Comparison of ENCODE assay signal across 14 mouse cellular contexts in genomic region chr14:25979242-25979941, GRCm38 (mm10). TPM values are rescaled to one million over a fixed set of nuclear protein-coding genes. Genes with fewer than 3 reads are reported as not detected.
DNase-seq lines count a peak whose midpoint lies in the region; ATAC-seq and TF ChIP-seq lines count a peak whose summit lies in the region.
"Not testable (repeated sequence)": the region's sequence is repeated elsewhere in the genome, so short reads cannot be mapped to it uniquely, and the experiment has no call there.
"Had no signal": no experiment of that assay in that cellular context is flagged by ENCODE, and none has a peak within 500 bp of the region (broad histone marks: within the 10 kb centered on the region; RNA-seq: fewer than 3 reads in every experiment).

No protein-coding gene starts in this region.

- WGBS in embryonic facial prominence, embryonic 10.5 days = under 1% methylated on average over 10 of the region's 13 CpGs
- WGBS in forebrain, embryonic 15.5 days = 0% methylated on average over 8 of the region's 13 CpGs
- WGBS in heart, postnatal 0 days = 0% methylated on average over 6 of the region's 13 CpGs
- WGBS in intestine, embryonic 15.5 days = under 1% methylated on average over 7 of the region's 13 CpGs
- under 1% methylated on average over 8 of the region's 13 CpGs for WGBS in limb, embryonic 13.5 days
- 0% methylated on average over 6 of the region's 13 CpGs for WGBS in midbrain, embryonic 13.5 days
- WGBS in olfactory bulb, adult 2 months = 4% methylated on average over 8 of the region's 13 CpGs

- DNase-seq in embryonic facial prominence, embryonic 10.5 days (ENCODE audit: low spot score); heart, postnatal 0 days (ENCODE audit: low spot score): not testable (repeated sequence)

- not testable (repeated sequence) for TF ChIP-seq CTCF in heart, postnatal 0 days (IDR thresholded peaks at IDR 0.05; ENCODE audit: low read depth); olfactory bulb, adult 2 months (IDR thresholded peaks at IDR 0.05; ENCODE audit: insufficient read depth, low read depth, low read length)

- H3K4me3 ChIP-seq in embryonic facial prominence, embryonic 10.5 days = peak overlapping the region; percentile 43; the same call in 1 of the 2 replicates
- peak overlapping the region; percentile 31 for H3K4me3 ChIP-seq in forebrain, embryonic 15.5 days
- peak overlapping the region; percentile 24; the same call in 1 of the 2 replicates for H3K4me3 ChIP-seq in heart, postnatal 0 days (ENCODE audit: low read depth, low read length)
- H3K4me3 ChIP-seq in intestine, embryonic 15.5 days (replicated peaks) = not testable (repeated sequence)
- peak overlapping the region; percentile 31 for H3K4me3 ChIP-seq in limb, embryonic 13.5 days
- H3K4me3 ChIP-seq in midbrain, embryonic 13.5 days (replicated peaks) = peak overlapping the region; percentile 26
- peak overlapping the region; percentile 33 for H3K4me3 ChIP-seq in olfactory bulb, adult 2 months (ENCODE audit: insufficient read depth, low read depth, low read length)

- TF ChIP-seq POLR2A in olfactory bulb, adult 2 months (IDR thresholded peaks at IDR 0.05; ENCODE audit: insufficient read depth, low read depth, low read length) = not testable (repeated sequence)

- not testable (repeated sequence) for H3K36me3 ChIP-seq in embryonic facial prominence, embryonic 10.5 days (replicated peaks); forebrain, embryonic 15.5 days; heart, postnatal 0 days (replicated peaks; ENCODE audit: control insufficient read depth, insufficient read depth, low read length); intestine, embryonic 15.5 days; limb, embryonic 13.5 days; midbrain, embryonic 13.5 days

- not testable (repeated sequence) for TF ChIP-seq EP300 in heart, postnatal 0 days (IDR thresholded peaks at IDR 0.05; ENCODE audit: low read depth)

- H3K27me3 ChIP-seq in embryonic facial prominence, embryonic 10.5 days (replicated peaks; ENCODE audit: low read depth, poor library complexity, severe bottlenecking); forebrain, embryonic 15.5 days; heart, postnatal 0 days (ENCODE audit: control insufficient read depth, insufficient read depth, low read length); intestine, embryonic 15.5 days (replicated peaks); limb, embryonic 13.5 days; midbrain, embryonic 13.5 days: not testable (repeated sequence)

- H3K4me1 ChIP-seq in embryonic facial prominence, embryonic 10.5 days; forebrain, embryonic 15.5 days; heart, postnatal 0 days (ENCODE audit: control insufficient read depth, insufficient read depth); intestine, embryonic 15.5 days (replicated peaks); limb, embryonic 13.5 days; midbrain, embryonic 13.5 days (replicated peaks); olfactory bulb, adult 2 months (ENCODE audit: control insufficient read depth, insufficient read depth, low read length): not testable (repeated sequence)

- peak overlapping the region; percentile 35 for H3K4me2 ChIP-seq in forebrain, embryonic 15.5 days (replicated peaks)
- H3K4me2 ChIP-seq in heart, postnatal 0 days (ENCODE audit: low read depth, low read length) = peak overlapping the region; percentile 45
- peak overlapping the region; percentile 51 for H3K4me2 ChIP-seq in intestine, embryonic 15.5 days (replicated peaks)
- peak overlapping the region; percentile 52 for H3K4me2 ChIP-seq in limb, embryonic 13.5 days (replicated peaks)
- peak overlapping the region; percentile 45 for H3K4me2 ChIP-seq in midbrain, embryonic 13.5 days (replicated peaks)

- ATAC-seq in forebrain, embryonic 15.5 days (replicated peaks) = peak; percentile 59; the same call in 1 of the 2 replicates
- 0 out of 2 replicates have a peak, but pooled peaks have one; percentile 20 for ATAC-seq in heart, postnatal 0 days (ENCODE audit: insufficient read depth, low read depth)
- not testable (repeated sequence) for ATAC-seq in intestine, embryonic 15.5 days
- ATAC-seq in limb, embryonic 13.5 days (ENCODE audit: low FRiP score, low read depth) = peak; percentile 51
- peak; percentile 90 for ATAC-seq in midbrain, embryonic 13.5 days

- H3K9ac ChIP-seq in forebrain, embryonic 15.5 days (replicated peaks) = peak overlapping the region; percentile 42
- H3K9ac ChIP-seq in heart, postnatal 0 days (replicated peaks; ENCODE audit: low read depth, low read length); intestine, embryonic 15.5 days; limb, embryonic 13.5 days: not testable (repeated sequence)
- 0 out of 2 replicates have a peak overlapping the region, but pooled peaks have one; percentile 44 for H3K9ac ChIP-seq in midbrain, embryonic 13.5 days (replicated peaks)

- H3K27ac ChIP-seq in embryonic facial prominence, embryonic 10.5 days (replicated peaks) = peak overlapping the region; percentile 84
- peak overlapping the region; percentile 88 for H3K27ac ChIP-seq in forebrain, embryonic 15.5 days (replicated peaks)
- peak overlapping the region; percentile 70 for H3K27ac ChIP-seq in heart, postnatal 0 days (ENCODE audit: low read depth)
- peak overlapping the region; percentile 60; the same call in 1 of the 2 replicates for H3K27ac ChIP-seq in intestine, embryonic 15.5 days
- H3K27ac ChIP-seq in limb, embryonic 13.5 days = peak overlapping the region; percentile 88
- H3K27ac ChIP-seq in midbrain, embryonic 13.5 days = peak overlapping the region; percentile 94
- not testable (repeated sequence) for H3K27ac ChIP-seq in olfactory bulb, adult 2 months (ENCODE audit: insufficient read depth, low read depth, low read length)

- not testable (repeated sequence) for H3K9me3 ChIP-seq in embryonic facial prominence, embryonic 10.5 days; forebrain, embryonic 15.5 days; heart, postnatal 0 days (replicated peaks; ENCODE audit: control insufficient read depth, low read length); intestine, embryonic 15.5 days; limb, embryonic 13.5 days; midbrain, embryonic 13.5 days

RNA-seq across cellular contexts. Expression of gene Duxbl1, which starts 1.0 kb away (rescaled TPM):
- polyA plus RNA-seq in embryonic facial prominence, embryonic 10.5 days (2016; fragmentation: Nextera tagmentation; extraction: Ambion mirVana) = 1.9 and 3.3 TPM in 2 replicates
- polyA plus RNA-seq in forebrain, embryonic 15.5 days (2015; fragmentation: Nextera tagmentation; extraction: Ambion mirVana) = 2.1 and 3.4 TPM in 2 replicates
- total RNA-seq in heart, postnatal 0 days (2014; rRNA removed; ENCODE audit: low replicate concordance) = 0.46 and 2.4 TPM in 2 replicates
- polyA plus RNA-seq in heart, postnatal 0 days (2015; fragmentation: Nextera tagmentation; extraction: Ambion mirVana) = 0.23 and 0.26 TPM in 2 replicates
- polyA plus RNA-seq in intestine, embryonic 15.5 days (2015; fragmentation: Nextera tagmentation; extraction: Ambion mirVana) = 0.84 and 1.4 TPM in 2 replicates
- polyA plus RNA-seq in limb, embryonic 13.5 days (2015; fragmentation: Nextera tagmentation; extraction: Ambion mirVana) = 2.3 and 2.8 TPM in 2 replicates
- 6.3 and 7.7 TPM in 2 replicates for polyA plus RNA-seq in midbrain, embryonic 13.5 days (2015; fragmentation: Nextera tagmentation; extraction: Ambion mirVana)
- not detected in 2 replicates for polyA plus RNA-seq in olfactory bulb, adult 2 months (2012; ENCODE audit: insufficient read depth, insufficient read length, low replicate concordance, missing spikeins)
- total RNA-seq: CH12.LX; gastrocnemius, adult 18-20 months; heart, adult 2 months had no signal
- polyA plus RNA-seq: erythroblast, embryonic 14.5 days; heart, adult 2 months; liver, embryonic 13.5 days had no signal

RNA-seq across cellular contexts. Expression of gene Cphx1, which starts 41.3 kb away (rescaled TPM):
- 0.09 TPM in 1 of 2 replicates, not detected in the other for polyA plus RNA-seq in embryonic facial prominence, embryonic 10.5 days (2016; fragmentation: Nextera tagmentation; extraction: Ambion mirVana)
- not detected in 2 replicates for polyA plus RNA-seq in forebrain, embryonic 15.5 days (2015; fragmentation: Nextera tagmentation; extraction: Ambion mirVana)
- total RNA-seq in heart, postnatal 0 days (2014; rRNA removed; ENCODE audit: low replicate concordance) = not detected in 2 replicates
- polyA plus RNA-seq in heart, postnatal 0 days (2015; fragmentation: Nextera tagmentation; extraction: Ambion mirVana) = 0.10 TPM in 1 of 2 replicates, not detected in the other
- polyA plus RNA-seq in intestine, embryonic 15.5 days (2015; fragmentation: Nextera tagmentation; extraction: Ambion mirVana) = 0.36 TPM in 1 of 2 replicates, not detected in the other
- polyA plus RNA-seq in limb, embryonic 13.5 days (2015; fragmentation: Nextera tagmentation; extraction: Ambion mirVana) = not detected in 2 replicates
- not detected in 2 replicates for polyA plus RNA-seq in midbrain, embryonic 13.5 days (2015; fragmentation: Nextera tagmentation; extraction: Ambion mirVana)
- not detected in 2 replicates for polyA plus RNA-seq in olfactory bulb, adult 2 months (2012; ENCODE audit: insufficient read depth, insufficient read length, low replicate concordance, missing spikeins)
- total RNA-seq: adrenal gland, adult 8-10 months; CH12.LX; gastrocnemius, adult 18-20 months; heart, adult 2 months; left cerebral cortex, adult 2 months had no signal
- polyA plus RNA-seq: erythroblast, embryonic 14.5 days; heart, adult 2 months; liver, embryonic 13.5 days had no signal

RNA-seq across cellular contexts. Expression of gene Tmem254a, which starts 51.9 kb away (rescaled TPM):
- polyA plus RNA-seq in embryonic facial prominence, embryonic 10.5 days (2016; fragmentation: Nextera tagmentation; extraction: Ambion mirVana) = 2.2 and 2.4 TPM in 2 replicates
- 1.6 and 2.0 TPM in 2 replicates for polyA plus RNA-seq in forebrain, embryonic 15.5 days (2015; fragmentation: Nextera tagmentation; extraction: Ambion mirVana)
- 8.8 TPM in 1 of 2 replicates, not detected in the other for total RNA-seq in heart, postnatal 0 days (2014; rRNA removed; ENCODE audit: low replicate concordance)
- 1.6 and 2.3 TPM in 2 replicates for polyA plus RNA-seq in heart, postnatal 0 days (2015; fragmentation: Nextera tagmentation; extraction: Ambion mirVana)
- polyA plus RNA-seq in intestine, embryonic 15.5 days (2015; fragmentation: Nextera tagmentation; extraction: Ambion mirVana) = 4.1 and 7.7 TPM in 2 replicates
- 2.9 and 5.1 TPM in 2 replicates for polyA plus RNA-seq in limb, embryonic 13.5 days (2015; fragmentation: Nextera tagmentation; extraction: Ambion mirVana)
- polyA plus RNA-seq in midbrain, embryonic 13.5 days (2015; fragmentation: Nextera tagmentation; extraction: Ambion mirVana) = 2.6 and 2.9 TPM in 2 replicates
- polyA plus RNA-seq in olfactory bulb, adult 2 months (2012; ENCODE audit: insufficient read depth, insufficient read length, low replicate concordance, missing spikeins) = not detected in 2 replicates
